Mouse (Mus musculus): ENCODE measurements around the gene BC005537. TPM values are rescaled to one million over a fixed set of nuclear protein-coding genes. Genes with fewer than 3 reads are reported as not detected.
"Not testable (repeated sequence)": the region's sequence is repeated elsewhere in the genome, so short reads cannot be mapped to it uniquely, and the experiment has no call there.

BC005537 gene
- 62.4 to 79.9 TPM (median 67.1 TPM) in 3 replicates for total RNA-seq (2017)

- peak; percentile 13; the same call in 1 of the 2 replicates for ATAC-seq (replicated peaks; ENCODE audit: insufficient number of reproducible peaks, low FRiP score, low TSS enrichment, poor library complexity, severe bottlenecking)
Observed at GRCm38 (mm10) chr13:24801308-24801921, at the start of gene BC005537. BC005537 (plus strand) TSS chr13:24801657.

GRCm38 (mm10) chr13:24756756-24757155 is 44.7 kb upstream of the BC005537 start:
- ATAC-seq (replicated peaks; ENCODE audit: insufficient number of reproducible peaks, low FRiP score, low TSS enrichment, poor library complexity, severe bottlenecking), result no peak

DNA sequence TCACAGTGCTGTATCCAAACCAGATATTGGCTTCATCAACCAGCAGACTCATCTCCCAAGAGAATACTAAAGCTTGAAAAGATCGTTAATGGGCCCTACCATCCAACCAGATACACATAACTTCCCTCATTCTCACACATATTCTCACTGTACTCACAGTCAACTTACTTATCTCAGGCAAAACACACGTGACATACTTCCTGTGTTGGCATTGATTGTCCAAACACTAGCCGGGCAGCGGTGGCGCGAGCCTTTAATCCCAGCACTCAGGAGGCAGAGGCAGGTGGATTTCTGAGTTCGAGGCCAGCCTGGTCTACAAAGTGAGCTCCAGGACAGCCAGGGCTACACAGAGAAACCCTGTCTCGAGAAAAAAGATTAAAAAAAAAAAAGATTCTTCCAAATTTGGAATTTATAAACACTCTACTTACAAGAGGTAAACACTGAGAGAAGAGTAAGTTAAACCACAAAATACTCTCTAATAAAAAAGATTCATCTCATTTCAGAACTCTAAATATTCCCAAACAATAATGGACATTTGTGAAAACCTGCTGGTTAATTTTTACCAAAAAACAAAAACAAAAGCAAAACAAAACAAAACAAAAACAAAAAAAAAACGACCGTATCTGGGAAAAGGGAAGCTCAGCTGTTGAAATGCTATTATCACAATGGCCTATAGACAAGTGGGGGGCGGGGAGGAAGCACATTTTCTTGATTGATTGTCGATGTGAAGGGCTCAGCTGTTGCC is 43.5 kb upstream of the BC005537 start:
- ATAC-seq (replicated peaks; ENCODE audit: insufficient number of reproducible peaks, low FRiP score, low TSS enrichment, poor library complexity, severe bottlenecking), result no peak

GRCm38 (mm10) chr13:24759451-24759850 is 42.0 kb upstream of the BC005537 start:
- ATAC-seq (replicated peaks; ENCODE audit: insufficient number of reproducible peaks, low FRiP score, low TSS enrichment, poor library complexity, severe bottlenecking), result no peak

GRCm38 (mm10) chr13:24760351-24760870 is 41.0 kb upstream of the BC005537 start:
- ATAC-seq (replicated peaks; ENCODE audit: insufficient number of reproducible peaks, low FRiP score, low TSS enrichment, poor library complexity, severe bottlenecking), result no peak

- no peak for ATAC-seq (replicated peaks; ENCODE audit: insufficient number of reproducible peaks, low FRiP score, low TSS enrichment, poor library complexity, severe bottlenecking)
Observed at GRCm38 (mm10) chr13:24761083-24761402, 40.4 kb upstream of the BC005537 start.

DNA sequence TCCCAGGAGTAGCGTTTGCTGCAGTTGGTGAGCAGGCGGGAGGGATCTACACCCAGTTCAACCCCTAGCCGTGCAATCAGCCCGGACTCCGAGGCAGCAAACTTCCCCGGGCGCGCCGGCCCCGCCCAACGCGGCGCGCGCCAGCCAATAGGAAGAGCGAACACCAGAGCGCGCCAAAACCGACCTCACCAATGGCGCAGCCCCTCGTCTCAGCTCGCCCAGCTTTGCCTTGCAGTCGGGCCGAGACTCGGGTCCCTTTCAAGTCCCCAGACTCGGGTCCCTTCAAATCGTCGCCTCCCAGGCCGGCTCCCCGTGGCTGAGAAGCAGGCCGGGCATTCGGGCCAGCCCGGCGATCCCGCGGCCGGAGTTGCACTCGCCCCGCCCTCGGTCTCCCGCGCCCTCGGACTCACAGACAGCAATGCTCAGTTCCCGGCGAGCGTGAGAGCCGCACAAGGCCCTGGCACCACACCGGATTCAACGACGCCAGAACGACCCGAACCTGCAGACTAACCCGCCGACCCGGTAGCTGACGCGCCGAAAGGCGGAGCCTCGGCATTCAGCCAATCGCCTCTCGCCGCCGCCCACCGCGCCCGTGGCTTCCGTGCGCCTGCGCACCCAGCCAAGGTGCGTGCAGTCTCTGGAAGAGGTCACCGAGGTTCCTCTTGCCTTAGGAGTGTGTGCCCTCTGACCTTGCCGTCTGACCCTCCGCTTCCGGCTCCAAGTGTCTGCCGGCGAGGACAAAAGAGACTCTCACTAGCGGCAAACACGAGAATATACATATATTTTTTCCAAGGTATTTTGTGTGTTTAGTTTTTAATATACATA is 39.8 kb upstream of the BC005537 start, which contains the start of gene Gmnn:
Gmnn (minus strand) TSS at position 521 of the 825 bp plus-strand sequence.
- peak; percentile 91 for ATAC-seq (replicated peaks; ENCODE audit: insufficient number of reproducible peaks, low FRiP score, low TSS enrichment, poor library complexity, severe bottlenecking)

DNA sequence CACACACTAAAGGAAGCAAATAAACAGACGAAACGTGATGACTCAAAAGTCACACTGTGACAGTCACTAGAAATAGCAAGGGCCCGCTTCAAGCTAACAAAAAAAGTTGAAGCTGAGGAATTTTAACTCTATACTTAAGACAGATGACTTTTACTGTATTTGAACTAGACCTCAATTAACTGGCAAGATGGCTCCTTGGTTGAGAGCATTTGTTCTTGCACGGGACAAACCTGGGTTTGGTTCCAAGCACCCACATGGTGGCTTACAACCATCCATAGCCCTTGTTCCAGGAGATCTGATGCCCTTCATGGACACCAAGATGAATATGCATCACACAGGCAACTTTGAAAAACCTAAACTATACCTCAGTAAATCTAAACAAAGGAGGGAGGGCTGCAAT is 39.2 kb upstream of the BC005537 start:
- no peak for ATAC-seq (replicated peaks; ENCODE audit: insufficient number of reproducible peaks, low FRiP score, low TSS enrichment, poor library complexity, severe bottlenecking)

- ATAC-seq (replicated peaks; ENCODE audit: insufficient number of reproducible peaks, low FRiP score, low TSS enrichment, poor library complexity, severe bottlenecking), result not testable (repeated sequence)
Observed at GRCm38 (mm10) chr13:24767809-24768208, 33.6 kb upstream of the BC005537 start.

- ATAC-seq (replicated peaks; ENCODE audit: insufficient number of reproducible peaks, low FRiP score, low TSS enrichment, poor library complexity, severe bottlenecking), result not testable (repeated sequence)
Observed at GRCm38 (mm10) chr13:24771482-24771881, 30.0 kb upstream of the BC005537 start.

- ATAC-seq (replicated peaks; ENCODE audit: insufficient number of reproducible peaks, low FRiP score, low TSS enrichment, poor library complexity, severe bottlenecking), result peak; percentile 97
Observed at GRCm38 (mm10) chr13:24776146-24776844, 25.2 kb upstream of the BC005537 start.

GRCm38 (mm10) chr13:24778026-24778425 is 23.4 kb upstream of the BC005537 start:
- no peak for ATAC-seq (replicated peaks; ENCODE audit: insufficient number of reproducible peaks, low FRiP score, low TSS enrichment, poor library complexity, severe bottlenecking)

DNA sequence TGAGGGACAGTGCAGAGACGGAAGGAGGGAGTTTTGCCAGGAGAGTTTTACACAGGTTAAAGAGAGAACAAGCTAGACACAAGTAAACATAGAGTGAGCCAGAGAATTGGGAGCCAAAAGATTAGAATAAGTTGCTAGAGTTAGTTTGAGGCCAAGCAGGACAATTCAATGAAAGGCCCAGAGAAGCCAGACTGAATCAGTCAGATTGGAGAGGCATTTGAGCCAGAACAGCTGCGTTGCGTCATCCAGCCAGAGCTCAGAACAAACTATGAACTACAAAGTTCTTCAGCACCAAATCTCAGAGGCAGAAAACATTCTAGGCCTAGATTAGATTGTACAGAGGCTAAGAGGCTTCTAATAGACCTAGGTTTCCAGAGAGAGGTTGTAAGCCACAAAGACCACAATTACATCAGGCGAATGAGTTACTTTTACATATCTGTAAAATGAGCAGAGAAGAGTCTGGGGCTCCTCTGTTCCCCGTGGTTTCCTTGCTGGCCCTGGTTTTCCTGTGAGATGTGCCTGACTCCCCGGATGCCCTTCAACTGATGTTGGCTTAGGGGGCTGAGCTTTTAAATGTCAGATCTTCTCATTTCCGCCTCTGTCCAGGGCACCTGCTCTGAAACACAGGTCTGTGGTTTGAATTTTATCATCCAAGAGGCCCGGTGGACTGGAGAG is 22.6 kb upstream of the BC005537 start:
- ATAC-seq (replicated peaks; ENCODE audit: insufficient number of reproducible peaks, low FRiP score, low TSS enrichment, poor library complexity, severe bottlenecking), result no peak

DNA sequence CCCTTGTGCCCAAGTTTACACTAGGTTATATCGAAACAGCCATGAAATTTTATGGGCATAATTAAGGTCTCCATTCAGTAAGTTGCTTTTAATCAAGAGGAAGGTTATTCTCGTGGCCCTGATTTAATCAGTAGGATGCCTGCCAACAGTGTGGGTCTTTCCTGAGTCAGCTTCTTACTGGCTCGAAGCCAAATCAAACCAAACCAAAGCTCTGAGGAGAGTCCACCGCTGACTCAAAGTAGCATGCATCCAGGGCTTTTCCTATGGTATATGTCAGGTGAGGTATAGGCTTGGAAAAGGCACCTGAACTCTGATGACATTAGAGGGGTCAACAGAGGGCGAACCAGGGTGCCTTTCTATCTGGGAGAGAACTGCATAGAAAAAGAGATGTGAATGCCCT is 19.5 kb upstream of the BC005537 start:
- no peak for ATAC-seq (replicated peaks; ENCODE audit: insufficient number of reproducible peaks, low FRiP score, low TSS enrichment, poor library complexity, severe bottlenecking)

- ATAC-seq (replicated peaks; ENCODE audit: insufficient number of reproducible peaks, low FRiP score, low TSS enrichment, poor library complexity, severe bottlenecking), result peak; percentile 48
Observed at GRCm38 (mm10) chr13:24786014-24786490, 15.4 kb upstream of the BC005537 start.

- ATAC-seq (replicated peaks; ENCODE audit: insufficient number of reproducible peaks, low FRiP score, low TSS enrichment, poor library complexity, severe bottlenecking), result no peak
Observed at GRCm38 (mm10) chr13:24787477-24787876, 14.0 kb upstream of the BC005537 start.

- ATAC-seq (replicated peaks; ENCODE audit: insufficient number of reproducible peaks, low FRiP score, low TSS enrichment, poor library complexity, severe bottlenecking), result peak; percentile 98
Observed at GRCm38 (mm10) chr13:24791349-24791748, 10.1 kb upstream of the BC005537 start.

Measured in monocyte, adult 5-6 weeks (primary cell).